Mouse (Mus musculus): ENCODE data around the gene Shbg. TPM values are rescaled to one million over a fixed set of nuclear protein-coding genes. Genes with fewer than 3 reads are reported as not detected.

Shbg gene
- polyA plus RNA-seq, 1 experiment from 2014 or later, result not detected

DNA sequence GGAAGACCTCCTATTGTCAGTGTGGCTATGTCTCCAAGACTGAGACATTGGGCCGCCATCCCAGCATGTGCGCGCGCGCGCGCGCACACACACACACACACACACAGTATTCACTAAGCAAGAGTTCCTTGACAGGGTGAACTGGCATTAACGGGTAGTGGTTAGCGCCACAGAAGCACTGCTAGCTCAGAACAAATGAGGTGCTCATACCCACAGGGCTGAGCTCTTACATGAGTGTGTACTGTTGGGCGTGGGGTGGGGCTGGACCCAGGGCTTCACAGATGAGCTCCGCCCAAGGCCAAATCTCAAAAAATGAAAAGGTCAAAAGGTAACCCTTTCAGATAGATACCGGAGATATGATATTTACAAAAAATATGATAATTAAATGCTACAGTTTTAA, 32.8 kb downstream of the Shbg start:
- Histone ChIP-seq H3K9me3 (ENCODE audit: control insufficient read depth, low read length) (no peaks in the 10 kb centered on the region), H3K4me3 (ENCODE audit: low read depth, low read length) (no peak overlapping the region), H3K36me3 (ENCODE audit: control insufficient read depth, insufficient read depth, low read length) (peaks cover 18% of the 10 kb centered on the region), H3K27me3 (ENCODE audit: control insufficient read depth, insufficient read depth, low read length) (no peaks in the 10 kb centered on the region), H3K27ac (replicated peaks; ENCODE audit: low read depth, low read length) (no peak overlapping the region), H3K4me1 (ENCODE audit: control insufficient read depth, insufficient read depth, low read length) (0 out of 2 replicates have a peak, but pooled peaks cover 4% of the 10 kb centered on the region), H3K9ac (ENCODE audit: low read length) (no peak overlapping the region), H3K4me2 (ENCODE audit: low read depth, severe bottlenecking) (no peak overlapping the region)
- no peak for ATAC-seq (ENCODE audit: insufficient number of reproducible peaks, low FRiP score, low TSS enrichment, low read depth)
- DNase-seq (ENCODE audit: low spot score), result no peak
- WGBS, result 95% methylated on average over 13 of the region's 13 CpGs

DNA sequence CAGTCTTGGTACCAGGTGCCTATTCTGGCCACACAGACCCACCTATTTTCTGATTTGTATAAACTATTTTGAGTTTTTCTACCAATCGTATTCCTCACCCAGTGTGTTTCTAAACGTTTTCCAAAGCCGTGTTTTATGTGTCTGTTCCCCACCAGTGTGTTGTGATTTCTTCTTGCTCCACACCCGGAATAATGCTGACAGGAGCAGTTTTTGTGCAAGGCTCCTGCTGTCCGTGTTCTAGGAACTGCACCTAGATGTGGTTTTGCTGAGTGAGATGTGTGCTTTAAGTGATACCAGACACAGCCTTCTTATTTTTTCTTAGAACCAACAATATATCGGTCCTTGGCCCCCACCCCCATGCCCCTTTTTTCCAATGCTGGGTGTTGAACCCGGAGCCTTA, 33.7 kb downstream of the Shbg start:
- Histone ChIP-seq H3K4me1 (ENCODE audit: control insufficient read depth, insufficient read depth, low read length) (0 out of 2 replicates have a peak, but pooled peaks cover 4% of the 10 kb centered on the region), H3K27ac (replicated peaks; ENCODE audit: low read depth, low read length) (no peak overlapping the region), H3K9me3 (ENCODE audit: control insufficient read depth, low read length) (no peaks in the 10 kb centered on the region), H3K27me3 (ENCODE audit: control insufficient read depth, insufficient read depth, low read length) (no peaks in the 10 kb centered on the region), H3K4me2 (ENCODE audit: low read depth, severe bottlenecking) (no peak overlapping the region), H3K4me3 (ENCODE audit: low read depth, low read length) (no peak overlapping the region), H3K9ac (ENCODE audit: low read length) (no peak overlapping the region), H3K36me3 (ENCODE audit: control insufficient read depth, insufficient read depth, low read length) (peaks cover 10% of the 10 kb centered on the region)
- DNase-seq (ENCODE audit: low spot score) (no peak), ATAC-seq (ENCODE audit: insufficient number of reproducible peaks, low FRiP score, low TSS enrichment, low read depth) (no peak)
- WGBS, result 86% methylated on average over 7 of the region's 7 CpGs

DNA sequence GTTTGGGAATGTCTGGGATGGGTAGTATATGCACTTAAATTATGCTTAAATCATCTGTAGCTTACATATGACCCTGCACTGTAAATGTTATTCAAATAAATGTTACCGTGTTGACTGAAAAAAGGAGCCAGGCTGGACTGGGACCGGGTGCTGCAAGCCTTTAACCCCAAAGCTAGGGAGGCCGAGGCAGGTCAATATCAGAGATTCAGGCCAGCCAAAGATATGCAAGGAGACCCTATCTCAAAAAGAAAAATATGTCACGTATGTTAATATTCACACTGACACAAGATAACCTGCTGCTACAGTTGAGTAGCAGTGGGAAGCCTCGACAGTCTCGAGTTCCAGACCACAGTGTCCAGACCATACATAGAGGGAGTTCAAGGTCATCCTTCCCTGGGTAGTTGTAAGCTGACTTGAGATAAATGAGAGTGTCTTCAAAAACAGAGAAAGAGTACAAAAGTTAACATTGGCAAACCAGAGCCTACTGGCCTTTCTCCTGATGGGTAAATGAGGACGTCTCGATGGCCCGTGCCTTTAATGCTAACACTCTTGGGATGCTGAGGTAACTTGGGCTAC, 35.4 kb downstream of the Shbg start:
- Histone ChIP-seq H3K36me3 (ENCODE audit: control insufficient read depth, insufficient read depth, low read length) (no peaks in the 10 kb centered on the region; the same call in 1 of the 2 replicates), H3K4me2 (ENCODE audit: low read depth, severe bottlenecking) (peak overlapping the region; percentile 61), H3K27ac (replicated peaks; ENCODE audit: low read depth, low read length) (no peak overlapping the region), H3K4me1 (ENCODE audit: control insufficient read depth, insufficient read depth, low read length) (peaks cover 14% of the 10 kb centered on the region), H3K9me3 (ENCODE audit: control insufficient read depth, low read length) (no peaks in the 10 kb centered on the region), H3K27me3 (ENCODE audit: control insufficient read depth, insufficient read depth, low read length) (no peaks in the 10 kb centered on the region), H3K9ac (ENCODE audit: low read length) (no peak overlapping the region), H3K4me3 (ENCODE audit: low read depth, low read length) (no peak overlapping the region; the same call in 1 of the 2 replicates)
- 74% methylated on average over 9 of the region's 9 CpGs for WGBS
- DNase-seq (ENCODE audit: low spot score) (no peak), ATAC-seq (ENCODE audit: insufficient number of reproducible peaks, low FRiP score, low TSS enrichment, low read depth) (no peak)

DNA sequence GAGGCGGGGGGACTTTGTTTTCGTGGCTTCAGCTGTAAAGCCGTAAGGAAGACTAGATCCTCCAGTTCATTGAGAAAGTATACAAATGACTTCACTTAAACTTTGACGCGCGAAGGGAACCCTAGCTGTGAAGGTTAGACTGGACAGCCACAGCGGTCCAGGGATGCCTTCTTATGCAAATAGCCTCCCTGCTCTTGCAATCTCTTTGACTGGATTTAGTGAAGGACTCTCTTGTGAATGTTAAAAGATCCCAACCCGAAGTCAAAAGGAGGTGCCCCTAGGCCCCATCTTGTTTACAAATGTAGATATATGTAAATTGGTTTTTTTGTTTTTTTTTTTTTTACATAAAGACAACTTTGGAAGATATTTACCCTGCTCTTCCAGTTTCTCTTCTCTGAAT, 35.9 kb downstream of the Shbg start:
- no peaks in the 10 kb centered on the region for H3K9me3 ChIP-seq (ENCODE audit: control insufficient read depth, low read length)
- H3K36me3 ChIP-seq (ENCODE audit: control insufficient read depth, insufficient read depth, low read length), result no peaks in the 10 kb centered on the region; the same call in 1 of the 2 replicates
- DNase-seq (ENCODE audit: low spot score) (no peak), ATAC-seq (ENCODE audit: insufficient number of reproducible peaks, low FRiP score, low TSS enrichment, low read depth) (no peak)
- H3K4me3 ChIP-seq (ENCODE audit: low read depth, low read length), result peak overlapping the region; percentile 84
- H3K4me2 ChIP-seq (ENCODE audit: low read depth, severe bottlenecking), result peak overlapping the region; percentile 61
- H3K9ac ChIP-seq (ENCODE audit: low read length), result peak overlapping the region; percentile 55
- H3K27me3 ChIP-seq (ENCODE audit: control insufficient read depth, insufficient read depth, low read length), result no peaks in the 10 kb centered on the region
- H3K4me1 ChIP-seq (ENCODE audit: control insufficient read depth, insufficient read depth, low read length), result peaks cover 16% of the 10 kb centered on the region
- 2% methylated on average over 8 of the region's 8 CpGs for WGBS
- peak overlapping the region; percentile 87 for H3K27ac ChIP-seq (replicated peaks; ENCODE audit: low read depth, low read length)

DNA sequence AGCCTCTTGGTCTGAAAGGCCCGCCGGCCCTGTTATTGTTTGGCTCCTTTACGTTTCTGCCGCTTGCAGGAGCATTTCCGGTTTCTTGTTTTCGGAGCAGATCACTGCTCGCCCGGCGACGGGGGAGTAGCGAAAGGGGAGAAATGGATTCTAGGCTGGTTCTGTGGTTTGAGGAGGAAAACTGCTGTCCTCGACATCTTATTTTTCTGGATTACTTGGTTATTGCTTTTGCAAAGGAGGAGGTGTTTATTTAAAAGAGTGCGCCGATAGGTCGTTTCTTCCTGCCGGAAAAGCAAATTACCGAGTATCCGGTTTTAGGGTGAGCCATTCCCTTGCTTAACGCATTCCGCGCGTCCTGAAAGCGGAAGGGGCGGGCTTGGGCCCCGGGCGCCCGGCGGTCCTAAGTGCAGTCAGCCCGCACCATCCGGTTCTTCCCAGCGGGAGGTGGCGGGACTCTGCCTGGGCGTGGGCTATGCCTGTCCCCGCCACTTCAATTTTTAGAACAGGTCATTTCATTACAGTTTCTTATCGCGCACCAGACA, 36.5 kb downstream of the Shbg start:
- Histone ChIP-seq H3K4me1 (ENCODE audit: control insufficient read depth, insufficient read depth, low read length) (peaks cover 16% of the 10 kb centered on the region), H3K36me3 (ENCODE audit: control insufficient read depth, insufficient read depth, low read length) (no peaks in the 10 kb centered on the region; the same call in 1 of the 2 replicates), H3K27ac (replicated peaks; ENCODE audit: low read depth, low read length) (peak overlapping the region; percentile 87), H3K9ac (ENCODE audit: low read length) (peak overlapping the region; percentile 85), H3K9me3 (ENCODE audit: control insufficient read depth, low read length) (no peaks in the 10 kb centered on the region), H3K27me3 (ENCODE audit: control insufficient read depth, insufficient read depth, low read length) (no peaks in the 10 kb centered on the region), H3K4me3 (ENCODE audit: low read depth, low read length) (peak overlapping the region; percentile 84), H3K4me2 (ENCODE audit: low read depth, severe bottlenecking) (peak overlapping the region; percentile 61)
- DNase-seq (ENCODE audit: low spot score), result peak; percentile 92
- under 1% methylated on average over 36 of the region's 36 CpGs for WGBS
- peak; percentile 78 for ATAC-seq (ENCODE audit: insufficient number of reproducible peaks, low FRiP score, low TSS enrichment, low read depth)

DNA sequence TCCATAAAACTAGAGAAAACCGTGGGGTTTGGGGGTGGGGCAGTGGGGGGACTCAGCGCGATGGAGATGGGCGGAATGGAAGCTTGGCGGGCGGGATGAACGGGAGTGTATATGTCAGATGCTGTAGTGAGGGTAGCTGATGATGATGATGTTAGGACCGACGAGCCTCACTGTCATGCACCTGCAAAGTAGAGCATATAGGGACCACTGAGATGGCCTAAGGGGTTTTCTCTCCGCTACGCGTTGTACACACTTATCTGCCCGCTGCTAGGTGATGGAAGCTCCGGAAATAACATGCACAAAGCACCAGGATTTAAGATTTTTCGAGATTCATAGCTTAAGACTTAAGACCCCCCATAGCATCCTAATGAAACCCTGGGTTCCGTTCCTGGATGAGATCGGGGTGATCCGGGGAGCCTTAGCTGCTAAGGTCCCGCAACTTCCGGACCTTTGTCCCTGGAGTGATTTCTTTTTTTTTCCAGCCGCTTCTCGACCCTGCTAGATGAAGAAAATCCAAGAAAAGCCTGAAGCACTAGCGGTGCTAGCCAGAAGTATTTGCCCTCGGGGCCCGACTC, 37.0 kb downstream of the Shbg start:
- WGBS, result under 1% methylated on average over 25 of the region's 25 CpGs

DNA sequence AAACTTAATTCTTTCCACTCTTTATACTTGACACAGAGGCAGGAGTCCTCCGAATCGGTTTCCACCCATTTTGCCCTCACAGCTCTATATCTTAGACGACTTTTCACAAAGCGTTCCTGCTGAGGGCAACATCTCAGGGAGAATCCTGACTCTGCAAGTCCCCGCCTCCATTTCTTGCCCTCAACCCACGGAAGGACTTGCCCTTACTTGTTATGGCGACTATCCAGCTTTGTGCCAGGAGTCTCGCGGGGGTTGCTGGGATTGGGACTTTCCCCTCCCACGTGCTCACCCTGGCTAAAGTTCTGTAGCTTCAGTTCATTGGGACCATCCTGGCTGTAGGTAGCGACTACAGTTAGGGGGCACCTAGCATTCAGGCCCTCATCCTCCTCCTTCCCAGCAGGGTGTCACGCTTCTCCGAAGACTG, 37.6 kb downstream of the Shbg start, which contains the start of the genes Wrap53 and Trp53:
Gene Wrap53 (minus strand): TSS at position 165 of the 424 bp plus-strand sequence.
Gene Trp53 (plus strand): TSS at position 269 of the 424 bp plus-strand sequence.
- Histone ChIP-seq H3K4me3 (ENCODE audit: low read depth, low read length) (peak within 1 kb of the TSS; percentile 84), H3K27me3 (ENCODE audit: control insufficient read depth, insufficient read depth, low read length) (no peaks in the 10 kb centered on the region), H3K9me3 (ENCODE audit: control insufficient read depth, low read length) (no peaks in the 10 kb centered on the region), H3K4me1 (ENCODE audit: control insufficient read depth, insufficient read depth, low read length) (peaks cover 16% of the 10 kb centered on the region), H3K4me2 (ENCODE audit: low read depth, severe bottlenecking) (peak within 1 kb of the TSS; percentile 66), H3K27ac (replicated peaks; ENCODE audit: low read depth, low read length) (peak within 1 kb of the TSS; percentile 87), H3K9ac (ENCODE audit: low read length) (peak within 1 kb of the TSS; percentile 85), H3K36me3 (ENCODE audit: control insufficient read depth, insufficient read depth, low read length) (no peaks in the 10 kb centered on the region; the same call in 1 of the 2 replicates)
- peak; percentile 91 for DNase-seq (ENCODE audit: low spot score)
- WGBS, result under 1% methylated on average over 13 of the region's 13 CpGs
- ATAC-seq (ENCODE audit: insufficient number of reproducible peaks, low FRiP score, low TSS enrichment, low read depth), result peak; percentile 48; the same call in 1 of the 2 replicates

More for the DNA sequence above, 37.0 kb downstream of the Shbg start:
- H3K4me2 ChIP-seq (ENCODE audit: low read depth, severe bottlenecking), result peak overlapping the region; percentile 50
- peak overlapping the region; percentile 85 for H3K9ac ChIP-seq (ENCODE audit: low read length)
- no peaks in the 10 kb centered on the region; the same call in 1 of the 2 replicates for H3K36me3 ChIP-seq (ENCODE audit: control insufficient read depth, insufficient read depth, low read length)
- H3K27ac ChIP-seq (replicated peaks; ENCODE audit: low read depth, low read length), result peak overlapping the region; percentile 87
- no peaks in the 10 kb centered on the region for H3K27me3 ChIP-seq (ENCODE audit: control insufficient read depth, insufficient read depth, low read length)
- no peaks in the 10 kb centered on the region for H3K9me3 ChIP-seq (ENCODE audit: control insufficient read depth, low read length)
- H3K4me1 ChIP-seq (ENCODE audit: control insufficient read depth, insufficient read depth, low read length), result peaks cover 16% of the 10 kb centered on the region
- peak overlapping the region; percentile 84 for H3K4me3 ChIP-seq (ENCODE audit: low read depth, low read length)
- no peak for ATAC-seq (ENCODE audit: insufficient number of reproducible peaks, low FRiP score, low TSS enrichment, low read depth)
- no peak for DNase-seq (ENCODE audit: low spot score)

DNA sequence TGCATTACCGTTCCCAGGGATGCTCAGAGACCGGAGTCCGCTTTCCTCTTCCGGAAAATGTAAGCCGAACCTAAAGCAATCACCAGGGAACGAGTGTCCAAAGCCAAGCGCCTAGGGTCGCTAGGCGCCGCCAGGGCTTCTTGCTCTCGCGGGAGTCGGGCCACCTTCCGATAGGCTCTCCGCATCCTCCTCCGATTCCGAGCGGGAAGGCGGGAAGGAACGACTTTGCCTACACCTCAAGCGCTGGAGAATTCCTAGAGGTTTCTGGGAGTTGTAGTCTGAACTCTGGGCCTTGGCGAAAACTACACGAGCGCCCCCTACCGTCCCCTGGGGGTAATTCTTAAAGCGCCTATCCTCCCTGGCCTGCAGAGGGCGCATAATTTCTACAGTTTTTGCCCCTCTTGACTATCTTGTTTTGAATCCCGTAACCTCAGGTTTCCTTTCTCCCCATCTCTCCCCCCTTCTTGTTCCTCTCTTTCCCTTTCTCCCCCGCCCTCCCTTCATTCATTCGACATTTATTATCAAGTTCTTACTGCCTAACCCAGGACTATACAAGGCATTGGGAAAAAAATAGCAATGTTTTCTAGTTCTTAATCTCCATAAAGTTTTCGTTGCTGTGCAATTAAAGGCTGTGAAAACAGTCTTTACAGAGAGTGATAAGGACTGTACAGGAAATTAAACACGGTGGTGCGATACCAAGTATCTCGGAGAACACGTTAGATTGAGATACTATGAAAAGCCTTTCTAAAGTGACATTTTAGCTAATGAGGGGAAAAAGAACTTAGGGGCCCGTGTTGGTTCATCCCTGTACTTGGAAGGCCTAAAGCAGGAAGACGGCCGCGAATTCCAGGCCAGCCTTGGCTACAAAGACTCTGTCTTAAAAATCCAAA, 38.3 kb downstream of the Shbg start:
- Histone ChIP-seq H3K9ac (ENCODE audit: low read length) (peak overlapping the region; percentile 85), H3K4me2 (ENCODE audit: low read depth, severe bottlenecking) (peak overlapping the region; percentile 66), H3K27ac (replicated peaks; ENCODE audit: low read depth, low read length) (peak overlapping the region; percentile 87), H3K4me1 (ENCODE audit: control insufficient read depth, insufficient read depth, low read length) (peaks cover 16% of the 10 kb centered on the region), H3K4me3 (ENCODE audit: low read depth, low read length) (peak overlapping the region; percentile 84), H3K9me3 (ENCODE audit: control insufficient read depth, low read length) (no peaks in the 10 kb centered on the region), H3K36me3 (ENCODE audit: control insufficient read depth, insufficient read depth, low read length) (peaks cover 2% of the 10 kb centered on the region; the same call in 1 of the 2 replicates), H3K27me3 (ENCODE audit: control insufficient read depth, insufficient read depth, low read length) (no peaks in the 10 kb centered on the region)
- WGBS, result 4% methylated on average over 39 of the region's 39 CpGs
- peak; percentile 84 for ATAC-seq (ENCODE audit: insufficient number of reproducible peaks, low FRiP score, low TSS enrichment, low read depth)
- peak; percentile 99 for DNase-seq (ENCODE audit: low spot score)

Data from limb, embryonic 11.5 days (tissue).